Mouse (Mus musculus) adrenal gland, postnatal 36 days (tissue): ENCODE results near the gene 1500009C09Rik. TPM values are rescaled to one million over a fixed set of nuclear protein-coding genes. Genes with fewer than 3 reads are reported as not detected.

Source experiments
- total RNA-seq, 2 experiments: library from RNA; stranded (reverse); gene quantifications; 2 replicates each; pipeline ENCODE4 v1.2.3; 2021

The 1500009C09Rik gene
- total RNA-seq, 2 experiments from 2014 or later = 0.23 to 1.2 TPM

Other genes with a start within 250 kb of the 1500009C09Rik start
- 100 to 1,000 TPM in 1 of 2 experiments, 10 to 100 TPM in 1; 54.2 to 105 TPM for gene Desi1, start 218.5 kb upstream of the 1500009C09Rik start, total RNA-seq
- gene Snu13, start 204.8 kb upstream of the 1500009C09Rik start, total RNA-seq = 10 to 100 TPM; 88.7 to 94.1 TPM
- gene 4930407I10Rik, start 193.2 kb upstream of the 1500009C09Rik start, total RNA-seq = not detected
- gene Mei1, start 182.4 kb upstream of the 1500009C09Rik start, total RNA-seq = 1 to 10 TPM in 1 of 2 experiments, under 1 TPM in 1; 0.76 to 3.7 TPM
- gene Ccdc134, start 124.5 kb upstream of the 1500009C09Rik start, total RNA-seq = 10 to 100 TPM in 1 of 2 experiments, 1 to 10 TPM in 1; 6.7 to 11.3 TPM
- gene Srebf2, start 105.2 kb upstream of the 1500009C09Rik start, total RNA-seq = 100 to 1,000 TPM in 1 of 2 experiments, 10 to 100 TPM in 1; 80.3 to 113 TPM
- under 1 TPM; 0.46 to 0.73 TPM for gene Shisa8, start 39.6 kb upstream of the 1500009C09Rik start, total RNA-seq
- under 1 TPM in 1 of 2 experiments, not detected in 1; 0.20 TPM for gene Tnfrsf13c, start 28.0 kb upstream of the 1500009C09Rik start, total RNA-seq
- gene Cenpm, start 7.6 kb upstream of the 1500009C09Rik start, total RNA-seq = 1 to 10 TPM; 2.9 to 4.3 TPM
- 1 to 10 TPM; 2.6 to 4.3 TPM for gene Sept3, start 22.5 kb downstream of the 1500009C09Rik start, total RNA-seq
- gene Wbp2nl, start 46.6 kb downstream of the 1500009C09Rik start, total RNA-seq = not detected
- gene Naga, start 86.5 kb downstream of the 1500009C09Rik start, total RNA-seq = 10 to 100 TPM; 59.1 to 68.1 TPM
- 1 to 10 TPM in 1 of 2 experiments, under 1 TPM in 1; 0.59 to 1.1 TPM for gene Pheta2, start 86.5 kb downstream of the 1500009C09Rik start, total RNA-seq
- gene Smdt1, start 86.6 kb downstream of the 1500009C09Rik start, total RNA-seq = 100 to 1,000 TPM; 166 to 186 TPM
- 100 to 1,000 TPM; 439 to 578 TPM for gene Ndufa6, start 101.9 kb downstream of the 1500009C09Rik start, total RNA-seq
- gene Cyp2d22, start 127.9 kb downstream of the 1500009C09Rik start, total RNA-seq = 10 to 100 TPM; 34.1 to 36.4 TPM
- gene Cyp2d11, start 141.6 kb downstream of the 1500009C09Rik start, total RNA-seq = not detected
- under 1 TPM in 1 of 2 experiments, not detected in 1; 0.83 TPM for gene Cyp2d10, start 154.8 kb downstream of the 1500009C09Rik start, total RNA-seq
- 1 to 10 TPM in 1 of 2 experiments, not detected in 1; 1.9 TPM for gene Cyp2d9, start 181.0 kb downstream of the 1500009C09Rik start, total RNA-seq